In genomic region chr4:139241678-139242606, GRCm38 (mm10) we compare ENCODE assay signal across 12 mouse cellular contexts. TPM values are rescaled to one million over a fixed set of nuclear protein-coding genes. Genes with fewer than 3 reads are reported as not detected.
DNase-seq lines count a peak whose midpoint lies in the region; ATAC-seq and TF ChIP-seq lines count a peak whose summit lies in the region.
"Had no signal": no experiment of that assay in that cellular context is flagged by ENCODE, and none has a peak within 500 bp of the region (broad histone marks: within the 10 kb centered on the region; RNA-seq: fewer than 3 reads in every experiment).

No protein-coding gene starts in this region.

- no peak overlapping the region for H3K4me3 ChIP-seq in layer of hippocampus, adult 2 months
- H3K4me3 ChIP-seq in limb, embryonic 12.5 days (replicated peaks) = no peak overlapping the region
- no peak overlapping the region for H3K4me3 ChIP-seq in midbrain, embryonic 14.5 days (replicated peaks; ENCODE audit: low read depth, low read length)
- H3K4me3 ChIP-seq: forebrain, embryonic 15.5 days had no signal

- H3K4me2 ChIP-seq in limb, embryonic 12.5 days = no peak overlapping the region
- no peak overlapping the region for H3K4me2 ChIP-seq in midbrain, embryonic 14.5 days (ENCODE audit: low read length)
- H3K4me2 ChIP-seq: forebrain, embryonic 15.5 days; midbrain, embryonic 11.5 days had no signal

- TF ChIP-seq CTCF in layer of hippocampus, adult 2 months (conservative IDR thresholded peaks at IDR 0.05) = no peak

- H3K4me1 ChIP-seq in limb, embryonic 12.5 days (replicated peaks) = peaks cover 95% of the 10 kb centered on the region
- H3K4me1 ChIP-seq in midbrain, embryonic 14.5 days (ENCODE audit: control insufficient read depth, insufficient read depth, low read length) = peaks cover 18% of the 10 kb centered on the region

- no peak for ATAC-seq in limb, embryonic 12.5 days (ENCODE audit: insufficient number of reproducible peaks, insufficient read depth, low FRiP score, low TSS enrichment, low read depth)
- no peak for ATAC-seq in midbrain, embryonic 14.5 days (ENCODE audit: low FRiP score, low TSS enrichment)
- ATAC-seq: forebrain, embryonic 15.5 days had no signal

- H3K36me3 ChIP-seq in limb, embryonic 12.5 days = peaks cover 46% of the 10 kb centered on the region
- peaks cover 41% of the 10 kb centered on the region for H3K36me3 ChIP-seq in midbrain, embryonic 14.5 days (ENCODE audit: control insufficient read depth, insufficient read depth, low read length)

- peak; percentile 39 for DNase-seq in gastrocnemius, postnatal 10 days
- no peak for DNase-seq in gastrocnemius, adult 18-20 months (ENCODE audit: low spot score)
- no peak for DNase-seq in layer of hippocampus, adult 2 months (ENCODE audit: low spot score in 2 of 2)
- DNase-seq in layer of hippocampus, adult 18-20 months (ENCODE audit: low spot score in 2 of 2) = no peak
- peak; percentile 30 for DNase-seq in thymus, postnatal 4 days
- DNase-seq in urinary bladder, adult 18-20 months (ENCODE audit: low spot score in 2 of 2) = no peak
- DNase-seq in midbrain, embryonic 14.5 days = no peak
- DNase-seq: cerebellum, postnatal 25 days; lung, adult 18-20 months had no signal

- H3K27ac ChIP-seq in layer of hippocampus, adult 2 months = peak overlapping the region; percentile 79
- H3K27ac ChIP-seq in limb, embryonic 12.5 days = 0 out of 2 replicates have a peak overlapping the region, but pooled peaks have one; percentile 47
- no peak overlapping the region for H3K27ac ChIP-seq in midbrain, embryonic 14.5 days (replicated peaks; ENCODE audit: low read depth, low read length)
- H3K27ac ChIP-seq: forebrain, embryonic 15.5 days had no signal

- no peaks in the 10 kb centered on the region for H3K27me3 ChIP-seq in limb, embryonic 12.5 days
- no peaks in the 10 kb centered on the region for H3K27me3 ChIP-seq in midbrain, embryonic 14.5 days (ENCODE audit: control insufficient read depth, insufficient read depth, low read length)
- H3K27me3 ChIP-seq: forebrain, embryonic 15.5 days had no signal

- H3K9me3 ChIP-seq in limb, embryonic 12.5 days = no peaks in the 10 kb centered on the region
- H3K9me3 ChIP-seq in midbrain, embryonic 14.5 days (ENCODE audit: control insufficient read depth, low read length) = no peaks in the 10 kb centered on the region
- H3K9me3 ChIP-seq: forebrain, embryonic 15.5 days had no signal

- H3K9ac ChIP-seq in limb, embryonic 12.5 days (replicated peaks) = no peak overlapping the region
- H3K9ac ChIP-seq in midbrain, embryonic 14.5 days (replicated peaks; ENCODE audit: low read length) = no peak overlapping the region
- H3K9ac ChIP-seq: forebrain, embryonic 15.5 days had no signal

- WGBS in limb, embryonic 12.5 days = 64% methylated on average over 22 of the region's 22 CpGs
- WGBS in midbrain, embryonic 14.5 days = 72% methylated on average over 22 of the region's 22 CpGs

RNA-seq across cellular contexts. Expression of gene Capzb, which starts 49.2 kb away (rescaled TPM):
- total RNA-seq in gastrocnemius, postnatal 10 days (2021) = 100 to 1,000 TPM; 576 to 632 TPM
- 100 to 1,000 TPM; 416 to 422 TPM for total RNA-seq in gastrocnemius, adult 18-20 months (2021)
- total RNA-seq in layer of hippocampus, adult 2 months (2021) = 100 to 1,000 TPM; 374 to 416 TPM
- 100 to 1,000 TPM; 400 to 403 TPM for total RNA-seq in layer of hippocampus, adult 18-20 months (2021)
- polyA plus RNA-seq in limb, embryonic 12.5 days (2016; fragmentation: Nextera tagmentation; extraction: Ambion mirVana) = 386 and 390 TPM in 2 replicates
- 250 and 281 TPM in 2 replicates for polyA plus RNA-seq in midbrain, embryonic 14.5 days (2014; fragmentation: Nextera tagmentation; extraction: Ambion mirVana)

Comparison
In these comparisons a context has a peak if more than half of its experiments do, and no peak if none do; other contexts are left out.
1. DNase-seq: peak in gastrocnemius, postnatal 10 days (single experiment) and thymus, postnatal 4 days (single experiment); none in gastrocnemius, adult 18-20 months (single experiment), layer of hippocampus, adult 2 months (0 of 2), layer of hippocampus, adult 18-20 months (0 of 2), urinary bladder, adult 18-20 months (0 of 2) and midbrain, embryonic 14.5 days (single experiment).